Mouse (Mus musculus): ENCODE results near the gene Akap13. TPM values are rescaled to one million over a fixed set of nuclear protein-coding genes. Genes with fewer than 3 reads are reported as not detected.

Gene Akap13
- polyA plus RNA-seq, 1 experiment: 5.4 TPM

- no peak for TF ChIP-seq CTCF (IDR thresholded peaks at IDR 0.05; ENCODE audit: borderline replicate concordance, insufficient read depth, low read depth, low read length)
- TF ChIP-seq POLR2A (IDR thresholded peaks at IDR 0.05; ENCODE audit: borderline replicate concordance, insufficient read depth, low read length): no peak
- WGBS: 93% methylated on average over 4 of the region's 4 CpGs
- H3K4me1 ChIP-seq (ENCODE audit: control insufficient read depth, insufficient read depth, low read length): no peaks in the 10 kb centered on the region
- H3K27ac ChIP-seq (ENCODE audit: insufficient read depth, low read length): no peak overlapping the region
- H3K4me3 ChIP-seq (replicated peaks; ENCODE audit: insufficient read depth, low read depth, low read length): no peak overlapping the region
- DNase-seq: no peak
- H3K27me3 ChIP-seq (ENCODE audit: control insufficient read depth, insufficient read depth, low read length): no peaks in the 10 kb centered on the region
Observed at GRCm38 (mm10) chr7:75721302-75721701, 266.0 kb downstream of the Akap13 start.

DNA sequence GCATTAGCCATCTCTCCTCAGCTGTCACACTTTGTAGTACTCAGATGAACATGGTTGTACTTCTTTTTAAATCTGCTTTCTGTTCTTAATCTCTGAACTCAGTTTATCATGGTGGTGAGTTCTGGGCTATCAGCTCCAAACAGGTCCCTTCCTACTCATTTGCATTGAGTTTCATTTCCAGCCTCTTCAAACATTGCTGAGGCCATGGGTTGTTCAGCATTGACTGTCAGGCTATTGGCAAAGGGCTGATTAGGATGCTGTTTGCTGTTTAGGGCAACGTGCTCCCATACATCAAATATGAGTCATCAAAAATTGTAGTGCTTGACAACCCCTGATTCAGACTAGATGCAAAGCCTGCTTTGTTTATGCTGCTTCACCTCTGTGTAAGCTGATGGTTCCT is 268.7 kb downstream of the Akap13 start:
- no peak overlapping the region for H3K4me3 ChIP-seq (replicated peaks; ENCODE audit: insufficient read depth, low read depth, low read length)
- TF ChIP-seq CTCF (IDR thresholded peaks at IDR 0.05; ENCODE audit: borderline replicate concordance, insufficient read depth, low read depth, low read length): no peak

GRCm38 (mm10) chr7:75725899-75726298 is 270.6 kb downstream of the Akap13 start:
- no peaks in the 10 kb centered on the region for H3K4me1 ChIP-seq (ENCODE audit: control insufficient read depth, insufficient read depth, low read length)
- 96% methylated on average over 6 of the region's 6 CpGs for WGBS
- H3K4me3 ChIP-seq (replicated peaks; ENCODE audit: insufficient read depth, low read depth, low read length): no peak overlapping the region
- H3K27ac ChIP-seq (ENCODE audit: insufficient read depth, low read length): no peak overlapping the region
- no peak for DNase-seq
- TF ChIP-seq POLR2A (IDR thresholded peaks at IDR 0.05; ENCODE audit: borderline replicate concordance, insufficient read depth, low read length): no peak
- no peak for TF ChIP-seq CTCF (IDR thresholded peaks at IDR 0.05; ENCODE audit: borderline replicate concordance, insufficient read depth, low read depth, low read length)
- H3K27me3 ChIP-seq (ENCODE audit: control insufficient read depth, insufficient read depth, low read length): no peaks in the 10 kb centered on the region

More for the DNA sequence above, 268.7 kb downstream of the Akap13 start:
- WGBS: 93% methylated on average over 1 of the region's 1 CpGs
- DNase-seq: no peak
- no peaks in the 10 kb centered on the region for H3K4me1 ChIP-seq (ENCODE audit: control insufficient read depth, insufficient read depth, low read length)
- H3K27me3 ChIP-seq (ENCODE audit: control insufficient read depth, insufficient read depth, low read length): no peaks in the 10 kb centered on the region
- H3K27ac ChIP-seq (ENCODE audit: insufficient read depth, low read length): no peak overlapping the region

DNA sequence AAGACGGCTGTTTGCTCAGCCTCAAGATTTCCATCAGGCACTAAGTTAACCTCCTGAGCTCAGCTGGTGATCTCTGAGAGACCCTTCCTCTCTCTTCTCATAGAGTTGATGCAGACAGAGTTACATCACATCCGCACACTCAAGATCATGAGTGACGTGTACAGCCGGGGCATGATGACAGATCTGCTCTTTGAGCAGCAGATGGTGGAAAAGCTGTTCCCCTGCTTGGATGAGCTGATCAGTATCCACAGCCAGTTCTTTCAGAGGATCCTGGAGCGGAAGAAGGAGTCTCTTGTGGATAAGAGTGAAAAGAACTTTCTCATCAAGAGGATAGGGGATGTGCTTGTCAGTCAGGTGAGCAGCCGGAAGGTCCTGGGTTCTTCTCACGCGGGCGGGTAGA is 271.5 kb downstream of the Akap13 start:
- no peaks in the 10 kb centered on the region for H3K27me3 ChIP-seq (ENCODE audit: control insufficient read depth, insufficient read depth, low read length)
- H3K4me1 ChIP-seq (ENCODE audit: control insufficient read depth, insufficient read depth, low read length): no peaks in the 10 kb centered on the region
- 64% methylated on average over 9 of the region's 9 CpGs for WGBS
- H3K4me3 ChIP-seq (replicated peaks; ENCODE audit: insufficient read depth, low read depth, low read length): no peak overlapping the region
- TF ChIP-seq POLR2A (IDR thresholded peaks at IDR 0.05; ENCODE audit: borderline replicate concordance, insufficient read depth, low read length) (no peak), CTCF (IDR thresholded peaks at IDR 0.05; ENCODE audit: borderline replicate concordance, insufficient read depth, low read depth, low read length) (no peak)
- no peak for DNase-seq
- no peak overlapping the region for H3K27ac ChIP-seq (ENCODE audit: insufficient read depth, low read length)

DNA sequence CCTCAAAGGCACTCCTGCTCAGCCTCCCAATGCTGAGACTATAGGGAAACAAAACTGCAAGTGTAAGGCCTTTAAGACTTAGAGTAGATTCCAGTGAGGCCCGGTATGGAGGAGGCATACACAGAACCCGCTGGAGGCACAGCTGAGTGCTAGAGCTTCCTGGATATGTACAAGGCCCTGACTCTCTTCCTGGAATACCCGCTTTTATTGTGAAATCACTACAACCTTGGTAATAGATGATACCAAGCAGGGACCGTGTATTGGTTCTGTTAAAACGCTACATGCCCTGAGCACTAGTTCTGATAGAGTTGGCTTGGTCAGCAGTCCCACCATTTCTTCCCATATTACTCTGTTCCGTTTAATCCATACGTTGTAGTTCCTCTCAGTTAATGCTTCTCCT is 274.3 kb downstream of the Akap13 start:
- Histone ChIP-seq H3K27me3 (ENCODE audit: control insufficient read depth, insufficient read depth, low read length) (no peaks in the 10 kb centered on the region), H3K4me1 (ENCODE audit: control insufficient read depth, insufficient read depth, low read length) (no peaks in the 10 kb centered on the region), H3K4me3 (replicated peaks; ENCODE audit: insufficient read depth, low read depth, low read length) (no peak overlapping the region), H3K27ac (ENCODE audit: insufficient read depth, low read length) (no peak overlapping the region)
- DNase-seq: no peak
- TF ChIP-seq CTCF (IDR thresholded peaks at IDR 0.05; ENCODE audit: borderline replicate concordance, insufficient read depth, low read depth, low read length) (no peak), POLR2A (IDR thresholded peaks at IDR 0.05; ENCODE audit: borderline replicate concordance, insufficient read depth, low read length) (no peak)
- WGBS: 95% methylated on average over 7 of the region's 7 CpGs

- Histone ChIP-seq H3K27ac (ENCODE audit: insufficient read depth, low read length) (no peak overlapping the region), H3K4me3 (replicated peaks; ENCODE audit: insufficient read depth, low read depth, low read length) (no peak overlapping the region), H3K27me3 (ENCODE audit: control insufficient read depth, insufficient read depth, low read length) (no peaks in the 10 kb centered on the region), H3K4me1 (ENCODE audit: control insufficient read depth, insufficient read depth, low read length) (no peaks in the 10 kb centered on the region)
- TF ChIP-seq POLR2A (IDR thresholded peaks at IDR 0.05; ENCODE audit: borderline replicate concordance, insufficient read depth, low read length) (no peak), CTCF (IDR thresholded peaks at IDR 0.05; ENCODE audit: borderline replicate concordance, insufficient read depth, low read depth, low read length) (no peak)
- WGBS: 94% methylated on average over 12 of the region's 12 CpGs
- no peak for DNase-seq
Observed at GRCm38 (mm10) chr7:75730216-75730615, 274.9 kb downstream of the Akap13 start.

- no peak overlapping the region for H3K4me3 ChIP-seq (replicated peaks; ENCODE audit: insufficient read depth, low read depth, low read length)
- no peak overlapping the region for H3K27ac ChIP-seq (ENCODE audit: insufficient read depth, low read length)
- no peak for TF ChIP-seq POLR2A (IDR thresholded peaks at IDR 0.05; ENCODE audit: borderline replicate concordance, insufficient read depth, low read length)
- no peak for TF ChIP-seq CTCF (IDR thresholded peaks at IDR 0.05; ENCODE audit: borderline replicate concordance, insufficient read depth, low read depth, low read length)
- no peak for DNase-seq
- WGBS: 91% methylated on average over 2 of the region's 2 CpGs
- H3K4me1 ChIP-seq (ENCODE audit: control insufficient read depth, insufficient read depth, low read length): no peaks in the 10 kb centered on the region
- no peaks in the 10 kb centered on the region for H3K27me3 ChIP-seq (ENCODE audit: control insufficient read depth, insufficient read depth, low read length)
Observed at GRCm38 (mm10) chr7:75731951-75732350, 276.6 kb downstream of the Akap13 start.

DNA sequence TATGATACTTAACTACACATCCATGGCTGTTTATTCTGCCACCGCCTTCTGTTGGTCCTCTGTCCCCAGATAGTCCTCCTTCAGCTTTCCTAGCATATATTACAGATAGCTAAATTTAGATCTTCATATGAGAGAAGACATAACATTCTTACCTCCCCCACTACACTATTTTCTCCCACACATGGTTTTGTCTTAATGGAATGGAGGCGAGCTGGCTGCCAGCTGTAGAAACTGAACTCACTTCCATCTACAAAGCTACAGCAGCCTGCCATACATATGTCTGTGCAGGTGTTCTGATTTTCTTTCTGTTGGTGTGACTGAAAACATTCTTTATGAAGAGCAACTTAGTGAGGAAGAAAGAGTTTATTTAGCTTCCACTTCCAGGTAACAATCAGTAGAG is 277.8 kb downstream of the Akap13 start:
- Histone ChIP-seq H3K27ac (ENCODE audit: insufficient read depth, low read length) (no peak overlapping the region), H3K4me3 (replicated peaks; ENCODE audit: insufficient read depth, low read depth, low read length) (no peak overlapping the region), H3K27me3 (ENCODE audit: control insufficient read depth, insufficient read depth, low read length) (no peaks in the 10 kb centered on the region), H3K4me1 (ENCODE audit: control insufficient read depth, insufficient read depth, low read length) (no peaks in the 10 kb centered on the region)
- DNase-seq: no peak
- 95% methylated on average over 2 of the region's 2 CpGs for WGBS
- TF ChIP-seq POLR2A (IDR thresholded peaks at IDR 0.05; ENCODE audit: borderline replicate concordance, insufficient read depth, low read length) (no peak), CTCF (IDR thresholded peaks at IDR 0.05; ENCODE audit: borderline replicate concordance, insufficient read depth, low read depth, low read length) (no peak)

All from cerebellum, adult 2 months (tissue).